Mouse (Mus musculus) lung, adult 18-20 months (tissue): ENCODE results near the gene Tnfrsf1a.
"Not testable (repeated sequence)": the region's sequence is repeated elsewhere in the genome, so short reads cannot be mapped to it uniquely, and the experiment has no call there.

ENCODE experiments used
- DNase-seq, 2 experiments: peaks; one replicate each; pipeline ENCODE4 v3.0.0; 2022; ENCODE audit warnings: mixed read lengths in 2 of 2

The Tnfrsf1a gene

DNA sequence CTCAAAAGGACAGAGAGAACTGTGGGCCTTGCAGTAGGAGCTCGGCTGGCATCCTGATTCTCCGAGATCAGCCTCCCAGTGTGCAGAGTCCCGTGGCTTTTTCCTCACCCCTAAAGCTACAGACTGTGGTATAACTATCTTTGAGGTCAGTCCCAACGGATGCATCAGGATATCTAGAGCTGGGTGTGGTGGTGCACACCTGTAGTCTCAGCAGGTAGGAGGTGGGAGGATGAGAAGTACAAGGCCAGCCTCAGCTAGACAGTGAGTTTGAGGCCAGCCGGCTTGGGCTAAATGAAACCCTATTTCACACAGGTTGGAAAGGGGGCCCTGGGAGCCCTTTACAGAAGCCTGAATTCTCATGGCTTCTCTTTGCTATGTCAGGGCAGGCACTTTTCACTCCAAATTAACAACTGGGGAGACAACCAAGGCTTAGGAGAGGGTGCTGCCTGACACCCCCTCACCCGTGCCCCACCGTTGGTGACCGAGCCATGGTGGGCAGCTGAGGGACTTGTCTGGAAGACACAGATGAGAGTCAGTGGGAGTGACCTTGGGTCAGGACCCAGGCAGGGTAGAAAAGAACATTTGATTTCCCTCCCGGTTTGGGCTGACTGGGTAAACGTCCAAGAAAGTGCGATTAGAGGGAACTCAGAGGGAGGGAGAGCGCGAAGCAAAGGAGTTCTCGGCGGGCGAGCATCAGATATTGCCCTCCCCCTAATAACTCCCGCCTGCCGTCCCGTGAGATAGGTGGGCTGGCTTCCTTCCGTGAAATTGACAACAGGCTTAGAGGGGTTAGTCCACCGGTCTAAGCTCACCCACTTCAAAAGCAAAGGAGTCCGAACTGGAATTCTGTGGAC lies at the start of gene Tnfrsf1a:
TSS of gene Tnfrsf1a (plus strand) at position 642 of the 854 bp plus-strand sequence.
- peak in 1 of 2 experiments; percentile 44 for DNase-seq

DNA sequence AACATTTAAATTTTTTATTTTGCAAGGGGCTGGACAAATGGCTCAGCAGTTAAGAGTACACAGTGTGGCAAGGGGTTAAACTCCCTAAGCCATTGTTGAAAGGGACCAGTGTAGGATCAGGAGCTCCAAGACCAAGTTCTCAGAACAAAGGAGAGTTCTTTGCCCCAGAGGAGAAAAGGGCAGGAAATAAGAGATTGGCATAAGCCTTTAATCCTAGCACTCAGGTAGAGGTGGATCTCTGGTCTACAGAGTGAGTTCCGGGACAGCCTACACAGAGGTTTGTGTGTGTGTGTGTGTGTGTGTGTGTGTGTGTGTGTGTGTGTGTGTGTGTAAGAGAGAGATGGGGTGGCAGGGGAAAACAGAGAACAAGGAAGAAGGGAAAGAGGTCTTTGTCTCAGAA lies 48.2 kb upstream of the Tnfrsf1a start:
- DNase-seq = no peak

GRCm38 (mm10) chr6:125302231-125302982 lies 46.8 kb upstream of the Tnfrsf1a start:
- peak in 1 of 2 experiments; percentile 38 for DNase-seq

DNA sequence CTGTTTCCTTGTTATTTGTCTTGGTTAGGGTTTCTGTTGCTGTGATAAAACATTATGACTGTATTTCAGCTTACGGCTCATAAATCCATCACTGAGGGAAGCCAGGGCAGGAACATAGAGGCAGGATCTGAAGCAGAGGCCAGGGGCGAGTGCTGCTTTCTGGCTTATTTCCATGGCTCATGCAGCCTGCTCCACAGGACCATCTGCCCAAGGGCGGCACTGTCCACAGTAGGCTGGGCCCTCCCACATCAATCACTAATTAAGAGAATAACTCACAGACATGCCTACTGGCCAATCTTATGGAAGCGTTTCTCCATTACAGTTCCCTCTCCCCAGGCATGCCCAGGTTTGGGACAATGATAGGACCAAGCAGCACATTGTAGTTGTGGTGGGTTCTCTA lies 45.9 kb upstream of the Tnfrsf1a start:
- no peak for DNase-seq

DNA sequence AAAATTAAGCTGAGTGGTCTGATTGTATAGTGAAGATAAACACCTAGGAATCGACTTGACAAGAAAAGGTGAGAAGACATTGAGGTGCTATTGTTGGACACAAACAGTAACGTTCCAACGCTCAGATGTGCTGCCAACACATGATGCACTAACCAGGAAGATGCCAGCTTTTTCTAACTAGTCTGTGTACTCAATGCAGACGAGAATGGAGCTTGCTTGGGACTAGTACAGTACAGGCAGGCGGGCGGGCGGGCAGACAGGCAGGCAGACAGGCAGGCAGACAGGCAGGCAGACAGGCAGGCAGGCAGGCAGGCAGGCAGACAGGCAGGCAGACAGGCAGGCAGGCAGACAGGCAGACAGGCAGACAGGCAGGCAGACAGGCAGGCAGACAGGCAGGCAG lies 44.8 kb upstream of the Tnfrsf1a start:
- DNase-seq = not testable (repeated sequence)

DNA sequence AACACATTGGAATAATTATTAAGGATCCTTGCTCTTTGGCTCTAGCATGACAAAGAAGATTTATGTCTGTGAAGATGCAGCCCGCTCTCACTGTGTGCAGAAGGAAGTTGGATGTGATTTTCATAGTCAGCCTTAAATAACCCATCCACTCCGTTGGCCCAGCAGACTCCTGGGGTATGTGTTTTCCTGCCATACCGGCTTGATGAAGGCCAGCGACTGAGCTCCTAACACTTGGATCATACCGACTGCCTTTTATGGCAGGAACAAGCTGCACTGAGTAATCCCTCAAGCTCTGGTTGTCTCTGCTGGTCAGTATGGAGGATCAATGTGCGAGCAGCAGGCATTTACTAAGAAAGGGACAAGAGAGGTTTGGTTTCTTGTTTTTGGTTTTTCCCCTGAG lies 43.7 kb upstream of the Tnfrsf1a start:
- no peak for DNase-seq

DNA sequence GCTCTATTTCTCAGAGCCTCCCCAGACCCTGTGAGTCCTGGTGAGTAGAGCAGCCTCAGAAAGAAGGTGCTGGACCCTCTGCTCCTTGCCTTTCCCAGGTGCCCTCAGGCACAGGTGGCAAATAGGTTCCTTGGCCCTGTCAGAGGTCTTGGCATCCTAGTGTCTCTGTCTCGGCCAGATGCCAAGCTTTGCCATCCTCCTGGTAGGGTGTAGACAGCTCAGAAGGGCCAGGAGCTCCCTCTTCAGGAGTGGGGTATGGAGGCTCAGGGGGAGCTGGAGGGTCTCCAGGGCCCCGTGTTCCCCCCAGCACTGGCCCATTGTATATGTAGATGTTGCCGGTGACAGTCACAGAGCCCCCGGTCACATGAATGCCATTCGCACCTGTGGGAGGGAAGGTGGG lies 42.1 kb upstream of the Tnfrsf1a start:
- DNase-seq = no peak

DNA sequence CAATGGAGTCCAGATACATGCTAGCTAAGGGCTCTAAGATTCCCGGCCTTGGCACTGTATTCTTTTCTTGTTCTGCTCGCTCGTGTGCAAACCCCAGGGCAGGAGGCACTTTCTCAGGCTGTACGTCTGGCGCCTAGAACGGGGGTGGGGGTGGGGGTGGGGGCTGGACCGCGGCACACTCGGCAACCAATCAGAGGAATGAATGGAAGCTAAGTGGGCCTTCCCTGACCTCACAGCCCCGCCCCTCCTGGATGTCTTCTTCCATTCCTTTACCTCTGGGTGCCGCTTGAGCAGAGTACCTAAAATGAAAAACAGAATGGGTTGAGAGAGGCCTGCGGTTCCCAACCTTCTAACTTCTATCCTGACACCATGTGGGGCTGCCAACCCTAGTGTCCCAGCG lies 40.2 kb upstream of the Tnfrsf1a start:
- DNase-seq = no peak

DNA sequence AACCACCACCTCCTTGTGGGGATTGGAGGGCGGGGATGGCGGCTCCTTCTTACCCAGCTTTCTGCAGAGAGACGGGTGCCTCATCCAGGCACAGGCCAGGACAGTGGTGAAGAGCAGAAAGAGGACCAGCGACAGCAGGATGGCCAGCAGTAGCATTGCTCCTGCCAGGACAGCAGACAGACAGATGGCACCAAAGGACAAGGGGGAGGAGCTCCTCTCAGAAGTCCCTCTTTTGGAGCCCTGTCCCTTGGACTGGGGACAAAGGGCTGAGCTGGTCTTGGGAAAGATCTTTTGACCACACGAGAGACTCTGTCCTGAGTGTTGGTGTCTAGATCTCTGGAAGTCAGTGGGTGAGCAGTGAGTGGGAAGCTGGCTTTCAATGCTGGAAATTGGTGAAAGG lies 39.8 kb upstream of the Tnfrsf1a start:
- no peak for DNase-seq

DNA sequence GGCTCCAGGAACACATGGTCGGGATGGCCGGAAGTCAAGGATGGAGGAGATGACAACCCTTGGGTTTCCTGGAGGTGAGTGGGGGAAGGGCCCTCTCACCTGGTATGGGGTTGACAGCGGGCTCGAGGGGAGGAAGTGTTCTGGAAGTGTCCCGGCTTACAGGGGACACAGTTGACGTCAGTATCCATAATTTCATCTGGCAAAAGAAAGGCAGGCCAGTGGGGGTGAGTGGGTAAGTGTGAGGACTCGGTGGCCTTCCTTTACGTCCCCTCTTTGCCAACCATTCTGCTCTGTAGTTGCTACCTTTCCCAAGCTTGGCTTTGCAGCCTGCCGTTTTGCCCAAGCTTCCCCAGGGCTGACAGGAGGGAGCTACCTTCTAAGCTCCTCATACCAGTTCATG lies 37.0 kb upstream of the Tnfrsf1a start:
- DNase-seq = no peak

GRCm38 (mm10) chr6:125312581-125313355 lies 36.4 kb upstream of the Tnfrsf1a start:
- peak; percentile 31 to 45 for DNase-seq

GRCm38 (mm10) chr6:125313546-125314230 lies 35.5 kb upstream of the Tnfrsf1a start, which contains the start of gene Ltbr:
Gene Ltbr, minus strand, starts transcription at chr6:125313885.
- DNase-seq = peak; percentile 90 to 95

GRCm38 (mm10) chr6:125314231-125314563 lies 35.0 kb upstream of the Tnfrsf1a start:
- DNase-seq = no peak

DNA sequence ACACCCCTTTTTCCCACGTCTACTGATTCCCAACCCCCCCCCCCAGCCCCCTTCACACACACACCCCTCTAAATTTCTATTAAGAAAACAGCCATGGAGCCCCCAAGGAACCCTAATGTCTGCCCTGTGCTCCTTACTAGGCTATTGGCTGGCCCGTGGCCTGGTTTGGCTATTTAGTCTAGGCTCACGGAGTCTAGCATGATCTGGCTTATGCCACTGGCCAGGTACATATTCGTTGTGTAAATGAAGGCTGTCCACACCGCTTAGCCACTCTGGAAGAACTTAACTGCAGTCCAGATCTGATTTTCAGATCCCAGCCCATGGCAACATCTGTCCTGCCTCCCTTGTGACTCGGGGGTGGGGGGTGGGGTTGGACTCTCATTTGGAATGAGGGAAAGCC lies 34.4 kb upstream of the Tnfrsf1a start:
- DNase-seq = no peak

DNA sequence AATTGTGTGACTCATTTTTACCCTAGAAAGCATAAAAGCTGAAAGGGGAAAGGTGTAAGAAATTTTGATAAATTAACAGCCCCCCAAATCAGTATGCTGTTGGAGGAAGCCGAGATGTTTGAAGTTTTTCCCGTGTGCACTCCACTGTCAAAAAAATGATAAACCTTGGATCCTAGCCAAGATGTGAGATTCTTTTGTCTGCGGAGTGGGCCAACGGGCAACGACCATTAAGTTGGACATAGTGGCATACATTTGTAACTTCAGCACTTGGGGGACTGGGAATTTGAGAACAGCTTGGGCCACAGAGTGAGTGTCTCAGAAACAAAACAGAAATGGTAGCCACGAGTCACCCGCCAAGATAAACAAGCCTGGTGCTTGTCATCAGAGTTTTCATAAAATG lies 32.1 kb upstream of the Tnfrsf1a start:
- no peak for DNase-seq

- peak; percentile 90 to 94 for DNase-seq
Measured at GRCm38 (mm10) chr6:125318981-125319918, 29.9 kb upstream of the Tnfrsf1a start.

DNA sequence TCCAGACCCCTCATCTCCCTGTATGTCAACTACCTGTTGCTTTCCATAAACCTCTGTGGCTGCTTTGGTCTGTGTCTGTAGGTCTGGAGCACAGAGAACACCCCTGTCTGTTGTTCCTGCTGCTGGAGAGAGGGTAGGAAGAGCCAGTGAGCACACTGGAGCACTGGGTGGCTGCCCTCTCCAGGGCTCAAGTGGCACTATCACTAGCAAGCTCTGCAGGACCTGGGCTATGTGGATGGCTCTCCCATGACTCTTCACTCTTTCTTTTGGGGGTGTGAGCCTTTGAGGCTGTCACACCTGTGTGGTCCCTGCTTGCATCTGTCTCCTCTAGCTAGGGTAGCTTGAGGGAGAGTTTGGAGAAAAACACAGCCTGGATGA lies 29.3 kb upstream of the Tnfrsf1a start:
- DNase-seq = peak in 1 of 2 experiments; percentile 48

- DNase-seq = peak; percentile 86 to 90
Measured at GRCm38 (mm10) chr6:125320323-125320722, 28.8 kb upstream of the Tnfrsf1a start, which contains the start of gene Scnn1a. Gene Scnn1a, plus strand, starts transcription at chr6:125320659.

DNA sequence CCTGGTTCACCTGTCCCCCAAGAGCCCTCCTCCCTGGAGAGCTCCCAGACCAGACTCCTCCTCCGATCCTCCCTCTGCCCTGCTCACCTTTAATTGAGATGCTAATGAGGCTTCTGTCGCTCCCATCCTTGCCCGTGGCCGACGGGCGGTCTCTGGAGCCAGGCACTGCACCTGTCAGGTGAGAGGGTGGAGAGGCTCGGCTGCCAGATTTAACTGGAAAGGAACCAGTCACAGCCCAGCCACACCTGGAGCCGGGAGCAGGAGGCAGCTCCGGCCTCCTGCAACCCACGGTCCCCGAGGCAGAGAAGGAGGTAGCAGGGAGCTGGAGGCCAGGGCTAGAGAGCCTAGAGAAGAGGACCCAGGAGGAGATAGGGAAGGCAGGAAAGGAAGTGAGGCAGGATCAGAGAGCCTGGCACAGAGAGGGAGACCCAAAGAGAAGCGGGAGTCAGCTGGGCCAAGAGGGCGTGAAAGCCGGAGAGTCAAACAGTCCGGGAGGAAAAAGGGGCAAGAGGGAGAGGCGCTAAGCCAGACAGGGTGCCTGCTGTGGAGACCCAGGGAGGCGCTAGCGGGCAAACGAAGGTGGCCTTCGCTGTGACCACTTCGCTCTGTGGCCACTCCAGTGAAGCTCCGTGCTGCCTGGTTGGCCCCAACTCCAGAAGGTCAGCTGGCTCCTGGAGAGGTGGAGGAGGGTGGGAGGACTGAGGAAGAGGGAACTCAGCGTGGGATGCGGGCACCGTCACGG lies 27.9 kb upstream of the Tnfrsf1a start:
- DNase-seq = peak; percentile 92 to 94

- DNase-seq = peak; percentile 85 to 86
Measured at GRCm38 (mm10) chr6:125322794-125323193, 26.4 kb upstream of the Tnfrsf1a start.

DNA sequence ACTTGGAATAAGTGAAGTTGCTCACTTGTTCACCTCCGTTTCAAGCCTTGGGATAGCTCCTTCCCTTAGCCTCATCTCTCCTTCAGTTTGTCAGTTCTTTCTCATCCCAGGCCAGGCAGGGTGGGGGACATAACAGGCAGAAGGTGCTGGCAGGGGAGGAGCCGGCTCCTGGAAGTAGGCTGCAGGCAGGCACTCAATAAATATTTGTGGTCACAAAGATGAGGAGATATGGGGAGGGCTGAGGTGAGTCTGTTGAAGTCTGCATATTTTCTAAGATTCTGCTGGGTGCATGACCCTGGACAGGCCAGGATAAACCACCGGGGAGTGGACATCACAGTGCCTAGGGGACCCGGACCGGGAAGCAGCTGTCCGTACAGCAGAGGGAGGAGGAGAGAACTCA lies 25.6 kb upstream of the Tnfrsf1a start:
- DNase-seq = peak; percentile 45 to 65
